Mouse (Mus musculus) left cerebral cortex, adult 18-20 months (tissue): ENCODE measurements at regions not wholly inside any gene's neighbourhood (a gene's known extent, or its start where the extent isn't known, plus 50 kb on each side); places are given as distances from the start of the nearest gene placed in this dataset.

Experiments used
- DNase-seq, 2 experiments: peaks; one replicate each; pipeline ENCODE4 v3.0.0; 2021 to 2022; ENCODE audit warnings: low spot score in 2 of 2, mixed read lengths in 1 of 2

GRCm38 (mm10) chr1:156994005-156994643 is 54.7 kb upstream of the Ralgps2 start:
- no peak for DNase-seq

- DNase-seq = no peak
Observed at GRCm38 (mm10) chr1:156993105-156993504, 53.7 kb upstream of the Ralgps2 start.

- no peak for DNase-seq
Observed at GRCm38 (mm10) chr1:156992536-156992935, 53.1 kb upstream of the Ralgps2 start.

- DNase-seq = no peak
Observed at GRCm38 (mm10) chr1:156990567-156991494, 51.4 kb upstream of the Ralgps2 start.

GRCm38 (mm10) chr1:156990112-156990511 is 50.7 kb upstream of the Ralgps2 start:
- no peak for DNase-seq

GRCm38 (mm10) chr1:156989149-156989785 is 49.8 kb upstream of the Ralgps2 start:
- DNase-seq = peak in 1 of 2 experiments; percentile 44
